Mouse (Mus musculus) thymus, adult 2 months (tissue): ENCODE measurements at regions not wholly inside any gene's neighbourhood (a gene's known extent, or its start where the extent isn't known, plus 50 kb on each side); places are given as distances from the start of the nearest gene placed in this dataset.

Experiments
- DNase-seq: peaks from one replicate; pipeline ENCODE4 v3.0.0; 2021
- H3K27ac ChIP-seq: fragments of 200-500 bp; 2 replicates; pipeline ENCODE4 v1.5.1; 2012; ENCODE audit warnings: low read length, control low read depth; ENCODE audit not compliant: control insufficient read depth, insufficient read depth
- H3K27me3 ChIP-seq: fragments of 200-500 bp; 2 replicates; pipeline ENCODE4 v1.6.1; 2012; ENCODE audit warnings: mild to moderate bottlenecking, low read length, moderate library complexity, mixed read lengths; ENCODE audit not compliant: control insufficient read depth, insufficient read depth
- H3K36me3 ChIP-seq: fragments of 200-500 bp; 2 replicates; pipeline ENCODE4 v1.6.1; 2012; ENCODE audit warnings: mild to moderate bottlenecking, low read length, moderate library complexity; ENCODE audit not compliant: control insufficient read depth, insufficient read depth
- H3K4me1 ChIP-seq: fragments of 200-500 bp; replicated peaks from 2 replicates; pipeline ENCODE4 v1.6.1; 2012; ENCODE audit warnings: low read length; ENCODE audit not compliant: control insufficient read depth, insufficient read depth
- H3K4me3 ChIP-seq: fragments of 200-500 bp; 2 replicates; pipeline ENCODE4 v1.5.1; 2012; ENCODE audit warnings: mild to moderate bottlenecking, low read length, control low read depth, moderate library complexity; ENCODE audit not compliant: control insufficient read depth, insufficient read depth
- CTCF ChIP-seq: fragments of 200-500 bp; IDR thresholded peaks from 2 replicates; pipeline ENCODE4 v1.5.1; 2012; ENCODE audit warnings: mild to moderate bottlenecking, control low read depth, low read length, moderate library complexity, borderline replicate concordance; ENCODE audit not compliant: control insufficient read depth, poor library complexity, insufficient read depth; ENCODE audit errors: extremely low read depth
- POLR2A ChIP-seq: fragments of 200-500 bp; IDR thresholded peaks from 2 replicates; pipeline ENCODE4 v1.6.1; 2012; ENCODE audit warnings: mild to moderate bottlenecking, low read length, control low read depth, moderate library complexity; ENCODE audit not compliant: control insufficient read depth, poor library complexity, insufficient read depth; ENCODE audit errors: extremely low read depth
- WGBS: fragments of 180-500 bp; shearing (Covaris S2); methylation state at CpG from one replicate; pipeline ENCODE4 v1.1.7; 2018; 5-methylcytosine and 5-hydroxymethylcytosine counted together

GRCm38 (mm10) chr17:9990744-9991143 lies 321.2 kb upstream of the Pabpc6 start:
- Histone ChIP-seq H3K4me1 (no peaks in the 10 kb centered on the region), H3K4me3 (no peak overlapping the region), H3K27ac (no peak overlapping the region), H3K36me3 (no peaks in the 10 kb centered on the region), H3K27me3 (no peaks in the 10 kb centered on the region)
- 93% methylated on average over 1 of the region's 1 CpGs for WGBS
- no peak for DNase-seq
- TF ChIP-seq CTCF (no peak), POLR2A (no peak)

DNA sequence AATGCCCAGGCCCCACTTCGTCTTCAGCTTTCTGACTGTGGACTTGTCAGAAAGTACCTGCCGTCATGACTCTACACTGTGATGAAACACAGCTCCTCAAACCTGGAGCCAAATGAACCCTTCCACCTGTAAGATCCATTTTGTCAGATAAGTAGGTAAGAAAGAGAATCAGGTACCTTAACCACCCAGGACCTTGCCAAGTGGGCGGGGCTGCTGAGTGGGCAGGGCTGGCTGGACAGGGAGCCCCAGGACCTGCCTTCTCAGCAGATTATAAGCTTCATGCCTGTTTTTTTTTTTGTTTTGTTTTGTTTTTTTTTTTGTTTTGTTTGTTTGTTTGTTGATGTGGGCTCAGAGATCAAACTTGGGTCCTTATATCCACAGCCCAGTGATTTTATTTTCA lies 311.8 kb upstream of the Pabpc6 start:
- no peaks in the 10 kb centered on the region for H3K36me3 ChIP-seq
- H3K4me1 ChIP-seq = no peaks in the 10 kb centered on the region
- no peak overlapping the region for H3K4me3 ChIP-seq
- H3K27me3 ChIP-seq = no peaks in the 10 kb centered on the region
- no peak for DNase-seq
- TF ChIP-seq POLR2A (no peak), CTCF (no peak)
- 88% methylated on average over 3 of the region's 3 CpGs for WGBS
- no peak overlapping the region for H3K27ac ChIP-seq

- H3K27me3 ChIP-seq = no peaks in the 10 kb centered on the region
- DNase-seq = no peak
- no peak overlapping the region for H3K4me3 ChIP-seq
- WGBS = 96% methylated on average over 4 of the region's 4 CpGs
- TF ChIP-seq POLR2A = no peak
- TF ChIP-seq CTCF = no peak
- no peak overlapping the region; the same call in 1 of the 2 replicates for H3K27ac ChIP-seq
- H3K36me3 ChIP-seq = no peaks in the 10 kb centered on the region
- H3K4me1 ChIP-seq = no peaks in the 10 kb centered on the region
Observed at GRCm38 (mm10) chr17:9976866-9977421, 307.4 kb upstream of the Pabpc6 start.

DNA sequence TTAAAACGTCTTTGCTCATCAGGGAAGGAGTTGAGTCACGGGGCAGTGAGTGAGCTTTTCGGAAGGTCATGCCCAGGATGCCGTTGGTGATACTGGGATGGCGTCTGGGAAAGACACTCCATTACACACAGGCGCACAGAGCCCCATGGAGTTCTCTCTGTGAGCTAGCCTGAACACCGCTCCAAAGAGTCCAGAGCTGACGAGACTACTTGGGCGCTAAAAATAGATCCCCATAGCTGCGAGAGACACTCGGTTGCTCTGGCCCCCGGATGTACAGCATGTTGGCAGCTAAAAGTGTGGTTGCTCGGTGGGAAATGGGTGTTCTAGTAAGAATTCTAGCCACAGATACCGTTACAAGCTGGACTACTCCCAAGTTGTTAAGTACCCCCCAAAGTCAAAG lies 306.5 kb upstream of the Pabpc6 start:
- no peaks in the 10 kb centered on the region for H3K36me3 ChIP-seq
- H3K27me3 ChIP-seq = no peaks in the 10 kb centered on the region
- H3K27ac ChIP-seq = no peak overlapping the region
- TF ChIP-seq CTCF (no peak), POLR2A (no peak)
- 70% methylated on average over 14 of the region's 14 CpGs for WGBS
- H3K4me3 ChIP-seq = no peak overlapping the region
- DNase-seq = no peak
- no peaks in the 10 kb centered on the region for H3K4me1 ChIP-seq

DNA sequence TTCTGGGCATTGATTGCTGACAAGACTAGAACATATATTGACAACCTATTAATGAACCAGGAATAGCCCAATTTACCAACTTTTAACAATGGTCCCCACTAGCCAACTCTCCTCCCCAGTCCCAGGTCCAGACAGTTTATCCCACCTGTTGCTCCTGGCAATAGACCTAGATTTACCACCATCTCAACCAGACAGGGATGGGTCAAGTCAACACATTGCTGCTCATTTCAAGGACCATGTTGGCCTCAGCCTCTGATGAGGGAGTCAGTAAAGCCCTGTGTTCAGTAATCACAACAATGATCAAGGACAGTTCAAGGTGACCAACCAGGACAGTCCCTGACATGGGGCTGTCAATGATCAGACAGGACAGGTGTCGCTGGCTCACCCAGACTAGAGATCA lies 305.6 kb upstream of the Pabpc6 start:
- H3K27me3 ChIP-seq = no peaks in the 10 kb centered on the region
- DNase-seq = no peak
- H3K27ac ChIP-seq = no peak overlapping the region
- H3K4me1 ChIP-seq = no peaks in the 10 kb centered on the region
- no peak overlapping the region for H3K4me3 ChIP-seq
- H3K36me3 ChIP-seq = no peaks in the 10 kb centered on the region
- TF ChIP-seq CTCF = no peak
- no peak for TF ChIP-seq POLR2A
- WGBS = 97% methylated on average over 1 of the region's 1 CpGs

- no peaks in the 10 kb centered on the region for H3K4me1 ChIP-seq
- no peak for DNase-seq
- WGBS = 15% methylated on average over 7 of the region's 7 CpGs
- H3K27ac ChIP-seq = no peak overlapping the region
- H3K27me3 ChIP-seq = no peaks in the 10 kb centered on the region
- TF ChIP-seq CTCF = no peak
- no peak for TF ChIP-seq POLR2A
- no peaks in the 10 kb centered on the region for H3K36me3 ChIP-seq
- H3K4me3 ChIP-seq = no peak overlapping the region
Observed at GRCm38 (mm10) chr17:9967988-9968387, 298.5 kb upstream of the Pabpc6 start.

DNA sequence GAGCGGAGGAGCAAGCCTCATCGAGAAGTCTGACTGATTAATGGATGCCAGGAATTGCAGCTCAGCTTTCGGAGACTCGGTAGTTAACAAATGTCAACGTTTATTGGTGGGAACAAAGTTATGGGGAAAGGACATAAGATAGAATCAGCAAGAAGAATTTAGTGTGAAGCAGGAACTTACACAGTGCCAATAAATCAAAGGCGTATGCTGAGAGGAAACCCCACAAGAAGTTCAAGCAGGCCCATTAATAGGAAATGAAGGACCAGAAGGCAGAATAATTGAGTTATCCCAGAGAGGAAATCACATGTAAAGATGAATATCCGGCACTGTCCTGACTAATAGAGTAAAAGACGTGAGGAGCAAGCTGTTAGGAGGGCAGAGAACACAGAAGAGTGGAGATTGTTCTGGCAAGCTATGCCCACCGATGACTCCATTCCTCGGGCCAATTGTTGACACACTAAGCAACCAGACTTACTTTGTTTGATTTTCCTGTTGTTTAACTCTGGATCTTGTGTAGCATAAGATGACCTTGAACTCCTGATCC lies 293.4 kb upstream of the Pabpc6 start:
- no peaks in the 10 kb centered on the region for H3K27me3 ChIP-seq
- TF ChIP-seq POLR2A = no peak
- TF ChIP-seq CTCF = no peak
- WGBS = 59% methylated on average over 10 of the region's 10 CpGs
- no peak for DNase-seq
- H3K27ac ChIP-seq = no peak overlapping the region
- H3K4me1 ChIP-seq = no peaks in the 10 kb centered on the region
- H3K36me3 ChIP-seq = no peaks in the 10 kb centered on the region
- H3K4me3 ChIP-seq = no peak overlapping the region
